Comparison of ENCODE assay signal across 21 mouse cellular contexts in genomic region chr13:37071390-37071789, GRCm38 (mm10).
"Had no signal": no experiment of that assay in that cellular context is flagged by ENCODE, and none has a peak within 500 bp of the region (broad histone marks: within the 10 kb centered on the region; RNA-seq: fewer than 3 reads in every experiment).

No protein-coding gene starts in this region.

- H3K9ac ChIP-seq: kidney, embryonic 15.5 days; limb, embryonic 13.5 days; liver, embryonic 12.5 days; liver, embryonic 15.5 days; lung, embryonic 15.5 days; midbrain, embryonic 13.5 days; neural tube, embryonic 13.5 days; stomach, embryonic 15.5 days had no signal

- H3K4me2 ChIP-seq: kidney, embryonic 15.5 days; limb, embryonic 13.5 days; liver, embryonic 12.5 days; liver, embryonic 15.5 days; lung, embryonic 15.5 days; midbrain, embryonic 13.5 days; neural tube, embryonic 13.5 days; stomach, embryonic 15.5 days had no signal

- H3K27me3 ChIP-seq: kidney, embryonic 15.5 days; limb, embryonic 13.5 days; liver, embryonic 12.5 days; liver, embryonic 15.5 days; lung, embryonic 15.5 days; midbrain, embryonic 13.5 days; neural tube, embryonic 13.5 days; stomach, embryonic 15.5 days had no signal

- H3K27ac ChIP-seq: kidney, embryonic 15.5 days; limb, embryonic 10.5 days; limb, embryonic 13.5 days; liver, embryonic 12.5 days; liver, embryonic 15.5 days; lung, embryonic 15.5 days; midbrain, embryonic 10.5 days; midbrain, embryonic 13.5 days; neural tube, embryonic 13.5 days; stomach, embryonic 15.5 days had no signal

- H3K4me3 ChIP-seq: kidney, embryonic 15.5 days; limb, embryonic 10.5 days; limb, embryonic 13.5 days; liver, embryonic 12.5 days; liver, embryonic 15.5 days; lung, embryonic 15.5 days; midbrain, embryonic 10.5 days; midbrain, embryonic 13.5 days; myocyte; neural tube, embryonic 13.5 days; stomach, embryonic 15.5 days had no signal

- H3K9me3 ChIP-seq: kidney, embryonic 15.5 days; limb, embryonic 10.5 days; limb, embryonic 13.5 days; liver, embryonic 12.5 days; liver, embryonic 15.5 days; lung, embryonic 15.5 days; midbrain, embryonic 10.5 days; midbrain, embryonic 13.5 days; neural tube, embryonic 13.5 days; stomach, embryonic 15.5 days had no signal

- DNase-seq: kidney, adult 8-10 months; lung, adult 18-20 months; lung, postnatal 10 days; lung, postnatal 36 days; retina, postnatal 1 day; right cerebral cortex, postnatal 25 days; spleen, adult 18-20 months; thymus, postnatal 36 days had no signal

- H3K36me3 ChIP-seq: kidney, embryonic 15.5 days; limb, embryonic 10.5 days; limb, embryonic 13.5 days; liver, embryonic 12.5 days; liver, embryonic 15.5 days; lung, embryonic 15.5 days; midbrain, embryonic 10.5 days; midbrain, embryonic 13.5 days; neural tube, embryonic 13.5 days; stomach, embryonic 15.5 days had no signal

- H3K4me1 ChIP-seq: kidney, embryonic 15.5 days; limb, embryonic 10.5 days; limb, embryonic 13.5 days; liver, embryonic 15.5 days; lung, embryonic 15.5 days; midbrain, embryonic 10.5 days; midbrain, embryonic 13.5 days; neural tube, embryonic 13.5 days; stomach, embryonic 15.5 days had no signal

- ATAC-seq: intestine, embryonic 16.5 days; midbrain, embryonic 13.5 days; midbrain, embryonic 16.5 days had no signal
